Mouse (Mus musculus): ENCODE measurements around the gene Nup37.

GRCm38 (mm10) chr10:88150381-88150780 is 3.6 kb downstream of the Nup37 start:
- TF ChIP-seq GATA2 (IDR thresholded peaks at IDR 0.05; ENCODE audit: borderline replicate concordance, low read depth, low read length) (no peak), GATA1 (IDR thresholded peaks at IDR 0.05; ENCODE audit: borderline replicate concordance, low read length) (no peak), CTCF (IDR thresholded peaks at IDR 0.05; ENCODE audit: low read depth, low read length) (no peak)
